Mouse (Mus musculus) macrophage (primary cell): Measurements from ENCODE around the gene Azgp1. TPM values are rescaled to one million over a fixed set of nuclear protein-coding genes. Genes with fewer than 3 reads are reported as not detected.
"Not testable (repeated sequence)": the region's sequence is repeated elsewhere in the genome, so short reads cannot be mapped to it uniquely, and the experiment has no call there.

Source experiments
- H3K27ac ChIP-seq: fragments of 350-480 bp; formaldehyde crosslinking; 2 replicates; pipeline ENCODE4 v1.9.0; 2021
- H3K36me3 ChIP-seq: fragments of 350-480 bp; formaldehyde crosslinking; 2 replicates; pipeline ENCODE4 v1.9.0; 2021; ENCODE audit errors: inconsistent target
- H3K4me3 ChIP-seq: fragments of 350-480 bp; formaldehyde crosslinking; 2 replicates; pipeline ENCODE4 v1.9.0; 2021; ENCODE audit errors: inconsistent target
- H3K79me2 ChIP-seq: fragments of 350-480 bp; formaldehyde crosslinking; 2 replicates; pipeline ENCODE4 v1.9.0; 2021; ENCODE audit errors: inconsistent target
- WGBS: methylation state at CpG from one replicate; pipeline ENCODE4 v1.1.7; 2026; ENCODE audit warnings: inconsistent platforms; ENCODE audit not compliant: missing documents; 5-methylcytosine and 5-hydroxymethylcytosine counted together
- polyA plus RNA-seq: library from polyadenylated mRNA; stranded (reverse); fragments of 250-400 nt; gene quantifications from 3 replicates; pipeline ENCODE4 v1.2.4, GENCODE M21; 2018; ENCODE audit warnings: inconsistent platforms
- total RNA-seq, 78 experiments: library from RNA; depleted of rRNA; stranded (reverse); fragments of 250-400 nt; gene quantifications; 1 replicate in 9 of 78; 2 replicates in 24 of 78; 3 replicates in 43 of 78; 4 replicates in 2 of 78; pipeline ENCODE4 v1.2.4; 2018; ENCODE audit warnings: inconsistent platforms in 56 of 78

Gene Azgp1
- not detected for total RNA-seq (2018; cell fraction: chromatin; rRNA removed)
- not detected for total RNA-seq (2018; cell fraction: cytosol; rRNA removed)
- not detected for total RNA-seq (2018; cell fraction: nucleus; rRNA removed)
- not detected in 3 replicates for polyA plus RNA-seq

- H3K4me3 ChIP-seq, result no peak within 1 kb of the TSS
- no peaks in the 10 kb centered on the region for H3K36me3 ChIP-seq
- no peak within 1 kb of the TSS for H3K27ac ChIP-seq
- WGBS, result 22% methylated on average over 3 of the region's 4 CpGs
- no peaks in the 10 kb centered on the region for H3K79me2 ChIP-seq
Observed at GRCm38 (mm10) chr5:137981300-137981699, at the start of gene Azgp1. Gene Azgp1, plus strand, starts transcription at chr5:137981520.

GRCm38 (mm10) chr5:137933934-137934333 is 47.4 kb upstream of the Azgp1 start:
- not testable (repeated sequence) for H3K79me2 ChIP-seq, H3K36me3 ChIP-seq, H3K4me3 ChIP-seq, H3K27ac ChIP-seq
- 89% methylated on average over 2 of the region's 2 CpGs for WGBS

- Histone ChIP-seq H3K4me3 (no peak overlapping the region), H3K79me2 (no peaks in the 10 kb centered on the region), H3K36me3 (no peaks in the 10 kb centered on the region), H3K27ac (no peak overlapping the region)
- 100% methylated on average over 2 of the region's 2 CpGs for WGBS
Observed at GRCm38 (mm10) chr5:137936486-137936885, 44.8 kb upstream of the Azgp1 start.

- WGBS, result 59% methylated on average over 4 of the region's 4 CpGs
- Histone ChIP-seq H3K27ac (no peak overlapping the region), H3K79me2 (no peaks in the 10 kb centered on the region), H3K4me3 (no peak overlapping the region), H3K36me3 (no peaks in the 10 kb centered on the region)
Observed at GRCm38 (mm10) chr5:137937238-137937637, 44.1 kb upstream of the Azgp1 start.

- H3K36me3 ChIP-seq, result no peaks in the 10 kb centered on the region
- no peaks in the 10 kb centered on the region for H3K79me2 ChIP-seq
- WGBS, result 84% methylated on average over 4 of the region's 4 CpGs
- H3K27ac ChIP-seq, result no peak overlapping the region
- no peak overlapping the region for H3K4me3 ChIP-seq
Observed at GRCm38 (mm10) chr5:137940948-137941347, 40.4 kb upstream of the Azgp1 start.

- Histone ChIP-seq H3K27ac (no peak overlapping the region), H3K79me2 (no peaks in the 10 kb centered on the region), H3K4me3 (no peak overlapping the region), H3K36me3 (no peaks in the 10 kb centered on the region)
- 60% methylated on average over 1 of the region's 1 CpGs for WGBS
Observed at GRCm38 (mm10) chr5:137943133-137943532, 38.2 kb upstream of the Azgp1 start.

GRCm38 (mm10) chr5:137947303-137947702 is 34.0 kb upstream of the Azgp1 start:
- H3K79me2 ChIP-seq, result no peaks in the 10 kb centered on the region

GRCm38 (mm10) chr5:137951218-137951617 is 30.1 kb upstream of the Azgp1 start:
- Histone ChIP-seq H3K36me3 (no peaks in the 10 kb centered on the region), H3K79me2 (no peaks in the 10 kb centered on the region), H3K4me3 (no peak overlapping the region), H3K27ac (no peak overlapping the region)
- WGBS, result 32% methylated on average over 6 of the region's 6 CpGs

More at GRCm38 (mm10) chr5:137947303-137947702, 34.0 kb upstream of the Azgp1 start:
- Histone ChIP-seq H3K27ac (no peak overlapping the region), H3K36me3 (no peaks in the 10 kb centered on the region), H3K4me3 (no peak overlapping the region)

GRCm38 (mm10) chr5:137956404-137956803 is 24.9 kb upstream of the Azgp1 start:
- no peak overlapping the region for H3K27ac ChIP-seq
- WGBS, result 91% methylated on average over 3 of the region's 3 CpGs
- no peaks in the 10 kb centered on the region for H3K36me3 ChIP-seq
- H3K79me2 ChIP-seq, result no peaks in the 10 kb centered on the region
- H3K4me3 ChIP-seq, result no peak overlapping the region

GRCm38 (mm10) chr5:137962945-137963344 is 18.4 kb upstream of the Azgp1 start, which contains the start of gene Gjc3:
Gene Gjc3, minus strand, starts transcription at chr5:137963098.
- no peaks in the 10 kb centered on the region for H3K36me3 ChIP-seq
- no peak within 1 kb of the TSS for H3K4me3 ChIP-seq
- 93% methylated on average over 8 of the region's 8 CpGs for WGBS
- H3K79me2 ChIP-seq, result no peaks in the 10 kb centered on the region
- H3K27ac ChIP-seq, result no peak within 1 kb of the TSS

- Histone ChIP-seq H3K4me3 (no peak overlapping the region), H3K27ac (no peak overlapping the region), H3K36me3 (no peaks in the 10 kb centered on the region), H3K79me2 (no peaks in the 10 kb centered on the region)
Observed at GRCm38 (mm10) chr5:137966492-137966891, 14.8 kb upstream of the Azgp1 start.

GRCm38 (mm10) chr5:137973161-137973560 is 8.2 kb upstream of the Azgp1 start:
- Histone ChIP-seq H3K36me3 (no peaks in the 10 kb centered on the region), H3K79me2 (no peaks in the 10 kb centered on the region), H3K27ac (no peak overlapping the region), H3K4me3 (no peak overlapping the region)
- WGBS, result 67% methylated on average over 2 of the region's 2 CpGs

GRCm38 (mm10) chr5:137973738-137974137 is 7.6 kb upstream of the Azgp1 start:
- H3K79me2 ChIP-seq, result no peaks in the 10 kb centered on the region
- no peak overlapping the region for H3K4me3 ChIP-seq
- no peak overlapping the region for H3K27ac ChIP-seq
- WGBS, result 57% methylated on average over 3 of the region's 3 CpGs
- no peaks in the 10 kb centered on the region for H3K36me3 ChIP-seq

GRCm38 (mm10) chr5:137974724-137975123 is 6.6 kb upstream of the Azgp1 start:
- H3K36me3 ChIP-seq, result no peaks in the 10 kb centered on the region
- H3K79me2 ChIP-seq, result no peaks in the 10 kb centered on the region
- no peak overlapping the region for H3K4me3 ChIP-seq
- WGBS, result 63% methylated on average over 3 of the region's 3 CpGs
- H3K27ac ChIP-seq, result no peak overlapping the region

GRCm38 (mm10) chr5:137975434-137975833 is 5.9 kb upstream of the Azgp1 start:
- Histone ChIP-seq H3K27ac (no peak overlapping the region), H3K79me2 (no peaks in the 10 kb centered on the region), H3K36me3 (no peaks in the 10 kb centered on the region), H3K4me3 (no peak overlapping the region)
- 40% methylated on average over 1 of the region's 1 CpGs for WGBS

GRCm38 (mm10) chr5:137977291-137977690 is 4.0 kb upstream of the Azgp1 start:
- no peak overlapping the region for H3K27ac ChIP-seq
- no peaks in the 10 kb centered on the region for H3K36me3 ChIP-seq
- H3K79me2 ChIP-seq, result no peaks in the 10 kb centered on the region
- no peak overlapping the region for H3K4me3 ChIP-seq
- 62% methylated on average over 1 of the region's 1 CpGs for WGBS
